Mouse (Mus musculus) kidney, postnatal 4 days (tissue): Measurements from ENCODE around the gene Olfr111.
"Not testable (repeated sequence)": the region's sequence is repeated elsewhere in the genome, so short reads cannot be mapped to it uniquely, and the experiment has no call there.

Experiments used
- DNase-seq, 2 experiments: peaks; one replicate each; pipeline ENCODE4 v3.0.0; 2021; ENCODE audit warnings: mixed read lengths in 2 of 2

Gene Olfr111

GRCm38 (mm10) chr17:37507730-37508129, at the start of gene Olfr111:
Gene Olfr111 (plus strand): TSS chr17:37508030.
- no peak for DNase-seq

DNA sequence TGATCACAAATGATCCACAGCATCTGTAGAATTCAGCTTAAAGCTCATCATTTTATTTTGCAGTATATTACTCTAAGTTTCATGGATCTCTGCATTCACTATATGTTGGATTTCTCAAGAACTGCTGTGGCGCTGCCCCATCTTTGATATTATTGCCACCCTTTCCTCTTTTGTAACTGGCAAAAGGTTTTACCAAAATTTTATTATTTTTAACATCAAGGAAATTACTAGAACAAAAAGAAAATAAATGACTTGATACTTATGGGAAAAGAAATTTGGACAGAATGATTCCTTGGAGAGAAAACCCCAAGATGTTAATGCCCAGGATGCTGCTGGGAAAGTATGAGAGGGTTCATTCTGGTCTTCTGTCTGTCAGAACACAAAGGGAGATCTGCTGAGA, 49.2 kb upstream of the Olfr111 start, which contains the start of gene Olfr109:
Gene Olfr109, plus strand, starts transcription at position 301 of the 400 bp plus-strand sequence.
- DNase-seq, result no peak

DNA sequence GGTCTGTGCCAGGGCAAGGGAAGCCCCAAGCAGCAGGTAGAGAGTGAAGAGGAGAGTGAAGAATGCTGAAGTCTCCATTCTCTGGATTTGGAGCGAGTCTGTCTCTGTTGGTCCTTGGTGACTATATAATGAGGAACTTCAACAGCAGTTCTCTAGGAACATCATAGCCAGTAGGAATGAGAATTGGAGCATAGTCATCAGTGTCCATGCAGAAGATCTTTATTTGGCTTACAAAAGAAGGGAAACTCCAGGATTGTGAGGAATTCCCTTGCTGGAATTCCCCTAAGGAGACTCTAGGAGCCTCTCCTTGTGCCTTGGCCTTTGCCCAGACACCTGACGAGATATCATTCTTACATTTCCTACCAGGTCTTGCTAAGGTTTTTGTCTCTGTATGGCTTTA, 24.4 kb upstream of the Olfr111 start, which contains the start of gene H2-M2:
Gene H2-M2, minus strand, starts transcription at position 101 of the 400 bp plus-strand sequence.
- no peak for DNase-seq

DNA sequence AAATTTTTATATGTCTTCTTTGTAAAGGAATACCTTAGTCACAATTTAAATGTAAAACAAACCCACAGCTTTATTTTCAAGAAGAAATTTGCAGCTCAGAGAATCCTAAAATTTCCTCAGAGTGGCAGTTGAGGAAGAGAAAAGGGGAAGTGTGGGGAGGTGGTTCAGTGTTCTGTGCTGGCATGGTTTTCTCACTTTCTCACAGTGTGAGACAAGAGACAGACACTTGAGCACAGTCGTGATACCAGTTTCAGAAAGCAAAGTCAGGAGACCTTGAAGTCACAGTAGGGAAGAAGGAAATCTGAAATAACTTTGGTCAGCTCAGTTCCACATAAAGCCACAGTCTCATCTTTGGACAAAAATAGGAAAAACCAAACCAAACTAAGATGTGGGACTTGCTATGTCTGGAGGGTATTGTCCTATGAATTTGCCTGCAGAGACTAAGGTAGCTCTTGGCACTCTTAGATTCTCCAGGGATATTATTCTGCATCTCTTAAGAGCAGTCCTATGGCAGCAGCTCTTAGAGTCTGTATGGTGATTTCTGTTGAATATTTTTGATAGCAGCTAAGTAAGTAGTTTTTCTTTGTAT, 15.8 kb upstream of the Olfr111 start, which contains the start of gene Olfr110:
Gene Olfr110, plus strand, starts transcription at position 539 of the 589 bp plus-strand sequence.
- no peak for DNase-seq

- not testable (repeated sequence) for DNase-seq
These were observed 16.8 kb downstream of the Olfr111 start for GRCm38 (mm10) chr17:37524612-37525011.

DNA sequence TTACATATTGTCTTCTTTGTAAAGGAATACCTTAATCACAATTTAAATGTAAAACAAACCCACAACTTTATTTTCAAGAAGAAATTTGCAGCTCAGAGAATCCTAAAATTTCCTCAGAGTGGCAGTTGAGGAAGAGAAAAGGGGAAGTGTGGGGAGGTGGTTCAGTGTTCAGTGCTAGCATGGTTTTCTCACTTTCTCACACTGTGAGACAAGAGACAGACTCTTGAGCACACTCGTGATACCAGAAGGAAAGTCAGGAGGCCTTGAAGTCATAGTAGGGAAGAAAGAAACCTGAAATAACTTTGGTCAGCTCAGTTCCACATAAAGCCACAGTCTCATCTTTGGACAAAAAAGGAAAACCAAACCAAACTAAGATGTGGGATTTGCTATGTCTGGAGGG, 17.6 kb downstream of the Olfr111 start:
- not testable (repeated sequence) for DNase-seq

GRCm38 (mm10) chr17:37535173-37535572, 27.3 kb downstream of the Olfr111 start:
- DNase-seq, result no peak

GRCm38 (mm10) chr17:37538416-37538815, 30.6 kb downstream of the Olfr111 start:
- DNase-seq, result not testable (repeated sequence)

GRCm38 (mm10) chr17:37541454-37542119, 33.8 kb downstream of the Olfr111 start:
- no peak for DNase-seq

- DNase-seq, result no peak
These were observed 36.1 kb downstream of the Olfr111 start for GRCm38 (mm10) chr17:37543800-37544435.

DNA sequence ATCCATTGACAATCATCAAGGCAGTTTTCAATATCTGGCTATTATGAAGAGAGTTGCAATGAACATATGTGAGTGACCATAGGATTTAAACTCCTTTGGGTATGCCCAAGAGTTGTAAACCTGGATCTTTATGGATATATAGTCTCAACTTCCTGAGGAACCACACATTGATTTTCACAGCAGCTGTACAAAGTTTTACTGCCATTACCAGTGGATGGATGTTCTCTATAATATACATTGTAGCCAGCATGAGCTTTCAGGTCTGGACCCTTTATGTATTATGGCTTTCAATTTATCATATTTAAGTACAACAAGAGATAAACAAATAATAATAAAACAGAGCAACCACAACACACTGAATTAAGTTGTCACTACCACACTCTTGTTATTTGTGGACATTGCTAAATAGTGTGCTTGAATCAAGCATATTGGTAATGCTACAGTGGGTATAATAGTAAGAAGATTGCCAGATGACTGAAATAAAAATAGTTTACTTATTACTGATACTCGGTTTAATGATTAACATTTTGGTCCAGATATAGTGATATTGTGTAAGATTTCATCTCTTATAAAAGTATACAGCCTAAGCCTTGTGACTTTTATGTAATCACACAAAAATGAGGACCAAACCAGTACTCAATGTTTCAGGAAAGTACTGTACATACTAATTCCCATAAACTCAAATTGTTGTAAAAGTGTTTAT, 51.2 kb downstream of the Olfr111 start:
- no peak for DNase-seq

GRCm38 (mm10) chr17:37569351-37569750, 61.5 kb downstream of the Olfr111 start, which contains the start of gene Olfr112:
Gene Olfr112 (minus strand): TSS chr17:37569451.
- DNase-seq, result no peak

- no peak for DNase-seq
These were observed 69.7 kb downstream of the Olfr111 start, which contains the start of gene Olfr113 for GRCm38 (mm10) chr17:37577563-37577962. Gene Olfr113 (minus strand): TSS chr17:37577663.
